Mouse (Mus musculus) small intestine, adult 2 months (tissue): ENCODE measurements around the gene Gpr88.

Experiments used
- CTCF ChIP-seq: fragments of 200-500 bp; IDR thresholded peaks from 2 replicates; pipeline ENCODE4 v1.5.1; 2012; ENCODE audit warnings: low read depth, mild to moderate bottlenecking, control low read depth, inconsistent platforms, low read length, moderate library complexity, mixed read lengths; ENCODE audit not compliant: insufficient replicate concordance, insufficient read length; ENCODE audit errors: extremely low read depth
- POLR2A ChIP-seq: fragments of 200-500 bp; IDR thresholded peaks from 2 replicates; pipeline ENCODE4 v1.6.1; 2012; ENCODE audit warnings: low read depth, mild to moderate bottlenecking, control low read depth, inconsistent platforms, low read length, moderate library complexity

GRCm38 (mm10) chr3:116263061-116263460 lies 9.8 kb upstream of the Gpr88 start:
- TF ChIP-seq POLR2A = no peak
- TF ChIP-seq CTCF = no peak
